Mouse (Mus musculus): Measurements from ENCODE around the gene Ltbp4. TPM values are rescaled to one million over a fixed set of nuclear protein-coding genes. Genes with fewer than 3 reads are reported as not detected.
A peak's percentile ranks its signal among the peaks of the same experiment; 100 is the strongest.

Gene Ltbp4
- polyA plus RNA-seq, 1 experiment from 2014 or later: 53.9 TPM

- H3K4me3 ChIP-seq: 0 out of 2 replicates have a peak overlapping the region, but pooled peaks have one; percentile 16
- H3K4me1 ChIP-seq (replicated peaks): peaks cover 34% of the 10 kb centered on the region
- H3K4me2 ChIP-seq: peak overlapping the region; percentile 30; the same call in 1 of the 2 replicates
- H3K9ac ChIP-seq: no peak overlapping the region
- no peak; the same call in 1 of the 2 replicates for ATAC-seq (ENCODE audit: insufficient number of reproducible peaks, low FRiP score)
- peaks cover 100% of the 10 kb centered on the region for H3K27me3 ChIP-seq (replicated peaks)
- H3K9me3 ChIP-seq (replicated peaks): peaks cover 7% of the 10 kb centered on the region
- H3K36me3 ChIP-seq: no peaks in the 10 kb centered on the region
- 10% methylated on average over 11 of the region's 11 CpGs for WGBS
- H3K27ac ChIP-seq (ENCODE audit: poor library complexity, severe bottlenecking): no peak overlapping the region
Observed at GRCm38 (mm10) chr7:27367976-27368375, 30.5 kb upstream of the Ltbp4 start.

DNA sequence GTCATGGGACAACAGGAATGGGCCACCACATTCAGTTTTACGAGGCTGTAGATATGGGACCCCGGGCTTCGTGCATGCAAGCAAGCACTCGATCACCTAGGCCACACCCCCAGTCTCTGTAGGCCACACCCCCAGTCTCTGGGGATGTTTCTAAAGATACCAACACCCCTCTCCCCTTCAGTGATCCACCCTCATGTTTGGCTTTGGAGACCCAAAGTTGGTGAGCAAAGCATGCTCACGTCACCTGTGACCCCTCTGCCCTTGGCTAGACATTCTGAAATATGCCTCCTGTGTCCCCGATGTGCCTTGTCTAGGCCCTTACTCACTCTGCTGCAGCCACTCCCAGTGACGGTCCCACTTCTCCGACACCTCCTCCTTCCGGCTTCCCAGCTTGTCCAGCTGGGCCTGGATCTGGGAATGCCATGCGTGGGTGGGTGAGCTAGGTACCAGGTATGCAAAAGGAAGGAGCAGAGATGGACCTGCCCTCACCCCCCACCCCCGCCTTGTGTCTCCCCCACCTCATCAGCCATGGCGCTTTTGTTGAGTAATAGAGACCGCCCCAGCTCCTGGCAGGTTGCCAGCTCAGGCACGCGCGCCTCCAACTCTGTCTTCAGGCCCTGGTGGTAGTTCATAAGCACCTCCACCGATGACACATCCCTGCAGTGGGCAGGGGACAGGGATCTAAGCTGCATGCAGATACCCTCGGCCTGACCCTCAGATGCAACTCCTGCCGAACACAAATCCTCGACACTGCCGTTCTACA, 28.8 kb upstream of the Ltbp4 start:
- Histone ChIP-seq H3K4me3 (no peak overlapping the region), H3K4me2 (no peak overlapping the region), H3K4me1 (replicated peaks) (peaks cover 31% of the 10 kb centered on the region), H3K27ac (ENCODE audit: poor library complexity, severe bottlenecking) (no peak overlapping the region), H3K9me3 (replicated peaks) (peaks cover 7% of the 10 kb centered on the region), H3K9ac (no peak overlapping the region), H3K27me3 (replicated peaks) (peaks cover 91% of the 10 kb centered on the region), H3K36me3 (no peaks in the 10 kb centered on the region)
- WGBS: 42% methylated on average over 21 of the region's 21 CpGs
- no peak for ATAC-seq (ENCODE audit: insufficient number of reproducible peaks, low FRiP score)

GRCm38 (mm10) chr7:27364379-27364778, 26.9 kb upstream of the Ltbp4 start:
- Histone ChIP-seq H3K4me1 (replicated peaks) (peaks cover 31% of the 10 kb centered on the region), H3K4me3 (peak overlapping the region; percentile 24), H3K9me3 (replicated peaks) (no peaks in the 10 kb centered on the region), H3K4me2 (peak overlapping the region; percentile 34), H3K36me3 (no peaks in the 10 kb centered on the region), H3K27me3 (replicated peaks) (peaks cover 72% of the 10 kb centered on the region), H3K27ac (ENCODE audit: poor library complexity, severe bottlenecking) (no peak overlapping the region), H3K9ac (no peak overlapping the region)
- no peak for ATAC-seq (ENCODE audit: insufficient number of reproducible peaks, low FRiP score)
- 6% methylated on average over 29 of the region's 29 CpGs for WGBS

- Histone ChIP-seq H3K4me3 (peak overlapping the region; percentile 46), H3K9me3 (replicated peaks) (no peaks in the 10 kb centered on the region), H3K27ac (ENCODE audit: poor library complexity, severe bottlenecking) (no peak overlapping the region), H3K4me1 (replicated peaks) (peaks cover 31% of the 10 kb centered on the region), H3K27me3 (replicated peaks) (peaks cover 43% of the 10 kb centered on the region), H3K4me2 (peak overlapping the region; percentile 72), H3K36me3 (no peaks in the 10 kb centered on the region), H3K9ac (peak overlapping the region; percentile 53)
- peak; percentile 94 for ATAC-seq (ENCODE audit: insufficient number of reproducible peaks, low FRiP score)
- WGBS: under 1% methylated on average over 51 of the region's 52 CpGs
Observed at GRCm38 (mm10) chr7:27361283-27361946, 23.9 kb upstream of the Ltbp4 start.

- WGBS: 54% methylated on average over 6 of the region's 6 CpGs
- Histone ChIP-seq H3K4me2 (peak overlapping the region; percentile 72), H3K36me3 (no peaks in the 10 kb centered on the region), H3K4me3 (peak overlapping the region; percentile 46; the same call in 1 of the 2 replicates), H3K27ac (ENCODE audit: poor library complexity, severe bottlenecking) (no peak overlapping the region), H3K4me1 (replicated peaks) (peaks cover 30% of the 10 kb centered on the region), H3K9ac (no peak overlapping the region), H3K9me3 (replicated peaks) (no peaks in the 10 kb centered on the region), H3K27me3 (replicated peaks) (peaks cover 36% of the 10 kb centered on the region)
- no peak for ATAC-seq (ENCODE audit: insufficient number of reproducible peaks, low FRiP score)
Observed at GRCm38 (mm10) chr7:27360749-27361148, 23.3 kb upstream of the Ltbp4 start.

DNA sequence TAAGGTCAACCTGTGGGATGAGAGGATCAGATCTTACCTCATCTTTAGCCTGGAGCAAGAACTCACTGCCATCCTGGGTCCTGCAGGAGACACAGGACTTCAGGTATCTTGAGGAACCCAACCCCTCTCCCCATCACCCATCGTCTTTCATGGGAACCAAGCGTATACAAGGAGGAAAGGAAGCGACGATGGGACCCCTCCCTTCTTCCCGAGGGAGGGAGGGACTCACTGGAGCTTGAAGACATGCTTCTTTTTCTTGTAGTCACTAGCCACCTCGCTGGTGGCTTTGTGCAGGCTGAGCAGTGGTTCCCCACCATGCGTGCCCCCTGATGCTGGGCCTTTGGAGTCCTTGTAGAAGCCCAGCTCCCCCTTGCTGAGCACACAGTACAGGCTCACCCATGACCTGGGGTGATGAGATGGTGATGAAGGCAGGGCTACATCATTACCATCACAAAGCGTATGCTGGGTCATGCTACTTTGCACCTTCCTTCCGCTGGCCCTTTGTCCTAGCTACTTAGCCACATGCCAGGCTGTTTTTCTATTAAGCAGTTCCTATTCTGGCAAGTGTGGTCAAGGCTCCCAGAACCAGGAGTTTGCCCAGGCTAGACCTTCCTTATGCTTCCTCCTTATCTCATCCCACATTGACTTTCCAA, 22.3 kb upstream of the Ltbp4 start:
- H3K27ac ChIP-seq (ENCODE audit: poor library complexity, severe bottlenecking): no peak overlapping the region
- H3K9ac ChIP-seq: no peak overlapping the region
- 82% methylated on average over 9 of the region's 9 CpGs for WGBS
- no peak overlapping the region for H3K4me2 ChIP-seq
- no peak for ATAC-seq (ENCODE audit: insufficient number of reproducible peaks, low FRiP score)
- H3K36me3 ChIP-seq: no peaks in the 10 kb centered on the region
- H3K9me3 ChIP-seq (replicated peaks): no peaks in the 10 kb centered on the region
- H3K27me3 ChIP-seq (replicated peaks): peaks cover 27% of the 10 kb centered on the region
- H3K4me1 ChIP-seq (replicated peaks): peaks cover 26% of the 10 kb centered on the region
- H3K4me3 ChIP-seq: no peak overlapping the region

GRCm38 (mm10) chr7:27359162-27359561, 21.7 kb upstream of the Ltbp4 start:
- Histone ChIP-seq H3K27ac (ENCODE audit: poor library complexity, severe bottlenecking) (no peak overlapping the region), H3K9me3 (replicated peaks) (no peaks in the 10 kb centered on the region), H3K27me3 (replicated peaks) (peaks cover 20% of the 10 kb centered on the region), H3K4me1 (replicated peaks) (peaks cover 29% of the 10 kb centered on the region), H3K4me3 (no peak overlapping the region), H3K4me2 (no peak overlapping the region), H3K36me3 (no peaks in the 10 kb centered on the region), H3K9ac (no peak overlapping the region)
- WGBS: 65% methylated on average over 2 of the region's 2 CpGs
- no peak for ATAC-seq (ENCODE audit: insufficient number of reproducible peaks, low FRiP score)

GRCm38 (mm10) chr7:27357595-27357978, 20.1 kb upstream of the Ltbp4 start:
- no peak for ATAC-seq (ENCODE audit: insufficient number of reproducible peaks, low FRiP score)
- Histone ChIP-seq H3K4me2 (peak overlapping the region; percentile 90), H3K36me3 (peaks cover 7% of the 10 kb centered on the region), H3K4me1 (replicated peaks) (peaks cover 24% of the 10 kb centered on the region), H3K9me3 (replicated peaks) (no peaks in the 10 kb centered on the region), H3K4me3 (peak overlapping the region; percentile 80), H3K9ac (peak overlapping the region; percentile 64), H3K27ac (ENCODE audit: poor library complexity, severe bottlenecking) (peak overlapping the region; percentile 79), H3K27me3 (replicated peaks) (peaks cover 6% of the 10 kb centered on the region)
- 19% methylated on average over 3 of the region's 3 CpGs for WGBS

DNA sequence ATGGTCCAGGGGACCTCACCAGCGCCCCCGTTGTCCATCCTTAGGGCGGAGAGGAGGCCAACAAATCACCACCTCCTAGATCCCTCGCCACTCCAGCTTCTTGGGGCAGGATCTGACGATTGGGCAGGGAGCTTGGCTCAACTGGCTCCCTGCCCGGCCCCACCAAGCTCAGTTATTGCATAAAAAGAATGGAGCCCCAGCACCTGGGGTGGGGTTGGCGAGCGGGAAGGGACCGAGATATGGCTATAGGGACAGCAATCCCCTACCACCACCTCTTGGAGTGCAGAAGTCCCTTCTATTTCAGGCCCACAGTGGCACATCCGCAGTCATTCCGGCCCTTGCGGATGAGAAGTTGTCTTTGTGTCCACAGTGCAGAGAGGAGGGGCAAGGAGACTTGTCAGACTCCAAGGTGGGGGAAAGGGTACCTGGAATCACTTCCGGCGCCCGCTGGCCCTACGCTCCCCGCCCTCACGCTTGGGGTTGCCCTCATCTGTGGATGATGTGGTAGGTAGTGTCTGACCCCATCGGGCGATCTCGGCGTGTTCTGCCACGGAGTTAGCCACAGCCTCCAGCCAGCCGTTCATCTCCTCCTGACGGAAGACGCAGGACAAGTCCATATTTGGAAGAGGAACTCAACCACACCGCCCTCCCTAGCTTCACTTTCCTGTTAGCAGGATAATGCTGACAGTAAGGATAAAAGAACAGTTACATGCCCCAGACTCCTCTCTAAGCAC, 19.5 kb upstream of the Ltbp4 start, which contains the start of gene Gm20479:
Gene Gm20479, minus strand, starts transcription at position 559 of the 734 bp plus-strand sequence.
- WGBS: 1% methylated on average over 27 of the region's 27 CpGs
- H3K4me1 ChIP-seq (replicated peaks): peaks cover 24% of the 10 kb centered on the region
- peaks cover 2% of the 10 kb centered on the region; the same call in 1 of the 2 replicates for H3K27me3 ChIP-seq (replicated peaks)
- no peaks in the 10 kb centered on the region for H3K9me3 ChIP-seq (replicated peaks)
- peak within 1 kb of the TSS; percentile 64 for H3K9ac ChIP-seq
- peak within 1 kb of the TSS; percentile 80 for H3K4me3 ChIP-seq
- peak within 1 kb of the TSS; percentile 90 for H3K4me2 ChIP-seq
- peaks cover 11% of the 10 kb centered on the region for H3K36me3 ChIP-seq
- peak within 1 kb of the TSS; percentile 79 for H3K27ac ChIP-seq (ENCODE audit: poor library complexity, severe bottlenecking)
- ATAC-seq (ENCODE audit: insufficient number of reproducible peaks, low FRiP score): no peak

DNA sequence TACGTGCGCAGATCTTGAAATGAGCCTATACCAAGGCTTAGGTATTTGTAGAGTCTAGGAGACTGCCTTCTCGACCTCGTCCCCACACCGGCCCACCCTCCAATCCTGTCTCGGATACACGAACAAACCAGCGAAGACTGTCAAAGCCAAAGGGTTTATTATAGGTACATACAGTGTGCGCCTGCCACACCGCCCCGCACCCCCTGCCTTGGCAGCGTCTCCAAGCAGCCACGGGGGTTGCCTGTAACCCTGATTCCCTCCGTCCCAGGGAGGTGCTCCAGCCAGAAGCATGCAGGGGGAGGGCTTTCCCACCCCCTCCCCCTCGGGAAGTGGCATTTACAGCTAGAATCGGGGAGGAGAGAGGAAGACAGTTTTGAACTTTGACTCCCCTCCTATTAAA, 18.8 kb upstream of the Ltbp4 start:
- Histone ChIP-seq H3K36me3 (peaks cover 18% of the 10 kb centered on the region), H3K27me3 (replicated peaks) (no peaks in the 10 kb centered on the region), H3K9ac (peak overlapping the region; percentile 64), H3K27ac (ENCODE audit: poor library complexity, severe bottlenecking) (peak overlapping the region; percentile 79), H3K4me2 (peak overlapping the region; percentile 90), H3K4me1 (replicated peaks) (peaks cover 24% of the 10 kb centered on the region), H3K9me3 (replicated peaks) (no peaks in the 10 kb centered on the region), H3K4me3 (peak overlapping the region; percentile 80)
- peak; percentile 33 for ATAC-seq (ENCODE audit: insufficient number of reproducible peaks, low FRiP score)
- WGBS: 1% methylated on average over 16 of the region's 16 CpGs

All from heart, embryonic 12.5 days (tissue).